Mouse (Mus musculus) inflammation-experienced regulatory T-cells, adult 16 weeks (primary cell): Measurements from ENCODE around the gene Zfp661. TPM values are rescaled to one million over a fixed set of nuclear protein-coding genes. Genes with fewer than 3 reads are reported as not detected.

ENCODE experiments used
- polyA plus RNA-seq: library from polyadenylated mRNA; unstranded; fragments of 100-300 nt; shearing (Covaris generic); gene quantifications from one replicate; pipeline ENCODE4 v1.2.1, GENCODE M21; 2017

The Zfp661 gene
- polyA plus RNA-seq: 4.8 TPM

GRCm38 (mm10) chr2:127586694-127587513 lies at the start of gene Zfp661, which contains the start of gene Mrps5:
TSS of gene Zfp661 (minus strand) at chr2:127587094.
TSS of gene Mrps5 (plus strand) at chr2:127587222.

GRCm38 (mm10) chr2:127541185-127541584 lies 45.7 kb downstream of the Zfp661 start, which contains the start of gene Prom2:
TSS of gene Prom2 (minus strand) at chr2:127541467.

Other genes with a start within 250 kb of the Zfp661 start
- gene Astl, start 248.5 kb downstream of the Zfp661 start, polyA plus RNA-seq: 0.56 TPM
- gene Adra2b, start 223.9 kb downstream of the Zfp661 start, polyA plus RNA-seq: not detected
- gene Gpat2, start 161.9 kb downstream of the Zfp661 start, polyA plus RNA-seq: 0.90 TPM
- 36.1 TPM for gene Fahd2a, start 142.5 kb downstream of the Zfp661 start, polyA plus RNA-seq
- 0.60 TPM for gene Kcnip3, start 65.0 kb downstream of the Zfp661 start, polyA plus RNA-seq
- gene Prom2, start 45.6 kb downstream of the Zfp661 start, polyA plus RNA-seq: not detected
- 145 TPM for gene Mrps5, start 128 bp upstream of the Zfp661 start, polyA plus RNA-seq
- gene Mal, start 69.6 kb upstream of the Zfp661 start, polyA plus RNA-seq: not detected
- gene Mall, start 142.8 kb upstream of the Zfp661 start, polyA plus RNA-seq: not detected
- 0.38 TPM for gene Nphp1, start 201.8 kb upstream of the Zfp661 start, polyA plus RNA-seq
- 40.0 TPM for gene Mtln, start 205.4 kb upstream of the Zfp661 start, polyA plus RNA-seq
- 2.4 TPM for gene Bub1, start 244.8 kb upstream of the Zfp661 start, polyA plus RNA-seq